Mouse (Mus musculus) bone marrow, adult 2 months (tissue): Measurements from ENCODE around the gene Pik3c2g.

Experiments
- CTCF ChIP-seq: fragments of 200-500 bp; IDR thresholded peaks from 2 replicates; pipeline ENCODE4 v1.5.1; 2011; ENCODE audit warnings: low read length, control low read depth; ENCODE audit not compliant: control insufficient read depth, insufficient read depth
- POLR2A ChIP-seq: fragments of 200-500 bp; IDR thresholded peaks from 2 replicates; pipeline ENCODE4 v1.6.1; 2011; ENCODE audit warnings: low read depth, mild to moderate bottlenecking, control low read depth, low read length, borderline replicate concordance; ENCODE audit not compliant: control insufficient read depth

- no peak for TF ChIP-seq POLR2A
- no peak for TF ChIP-seq CTCF
These were observed 163.6 kb downstream of the Pik3c2g start for GRCm38 (mm10) chr6:139750599-139750998.
